Mouse (Mus musculus) E14TG2a.4 (cell line): Measurements from ENCODE around the gene Gnas.

Experiments used
- CTCF ChIP-seq: conservative IDR thresholded peaks from 2 replicates; pipeline ENCODE4 v1.5.1; 2014; ENCODE audit warnings: low read length
- POU5F1 ChIP-seq: IDR thresholded peaks from 2 replicates; pipeline ENCODE4 v1.6.1; 2014; ENCODE audit warnings: low read length, borderline replicate concordance

DNA sequence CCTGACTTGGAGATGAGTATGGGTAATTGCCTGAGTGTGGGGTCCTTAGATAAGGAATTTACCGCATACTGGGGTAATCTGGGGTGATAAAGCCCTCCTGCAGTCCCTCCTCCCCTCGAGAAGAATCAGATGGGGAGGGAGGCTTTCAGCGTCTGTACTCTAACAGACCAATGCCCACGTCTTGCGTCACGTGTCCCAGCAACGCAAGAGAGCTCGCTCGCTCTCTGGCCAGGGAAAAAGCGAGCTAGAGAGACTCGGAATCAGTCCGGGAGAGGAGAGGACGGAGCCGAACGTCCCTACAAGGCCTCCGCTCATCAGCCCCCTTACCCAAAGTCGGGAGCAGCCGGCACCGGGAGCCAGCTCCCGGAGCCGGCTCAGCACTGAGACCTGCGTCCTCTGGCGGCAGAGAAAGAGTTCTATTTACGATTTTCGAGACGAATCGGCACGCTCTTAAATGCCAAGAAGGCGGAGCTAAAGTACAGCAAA, 13.0 kb downstream of the Gnas start:
- TF ChIP-seq CTCF, result 0 out of 2 replicates have a peak, but pooled peaks have one; percentile 11
- TF ChIP-seq POU5F1, result no peak
